Mouse (Mus musculus): Measurements from ENCODE around the gene Mgrn1. TPM values are rescaled to one million over a fixed set of nuclear protein-coding genes. Genes with fewer than 3 reads are reported as not detected.
A peak's percentile ranks its signal among the peaks of the same experiment; 100 is the strongest.

The Mgrn1 gene
- polyA plus RNA-seq, 1 experiment from 2014 or later: 31.1 TPM

DNA sequence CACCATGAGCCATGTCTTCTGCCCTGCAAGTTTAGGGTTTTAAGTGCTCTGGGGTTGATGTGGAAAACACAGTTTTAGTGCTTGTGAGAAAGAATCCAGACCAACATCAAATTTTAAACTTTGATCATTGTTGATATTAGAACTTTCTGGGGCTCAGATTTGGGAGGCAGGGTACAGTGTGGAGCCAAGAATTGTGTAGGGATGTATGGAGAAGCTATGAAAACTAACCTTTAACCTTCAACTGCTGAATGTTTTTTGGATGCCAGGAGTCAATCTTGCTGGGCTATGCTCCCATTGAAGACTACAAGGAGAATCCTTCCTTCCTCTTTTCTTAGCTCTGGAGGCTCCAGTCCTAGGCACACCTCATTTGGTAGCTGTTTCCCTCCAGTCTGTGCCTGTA, 20.5 kb downstream of the Mgrn1 start:
- DNase-seq (ENCODE audit: low spot score): no peak

DNA sequence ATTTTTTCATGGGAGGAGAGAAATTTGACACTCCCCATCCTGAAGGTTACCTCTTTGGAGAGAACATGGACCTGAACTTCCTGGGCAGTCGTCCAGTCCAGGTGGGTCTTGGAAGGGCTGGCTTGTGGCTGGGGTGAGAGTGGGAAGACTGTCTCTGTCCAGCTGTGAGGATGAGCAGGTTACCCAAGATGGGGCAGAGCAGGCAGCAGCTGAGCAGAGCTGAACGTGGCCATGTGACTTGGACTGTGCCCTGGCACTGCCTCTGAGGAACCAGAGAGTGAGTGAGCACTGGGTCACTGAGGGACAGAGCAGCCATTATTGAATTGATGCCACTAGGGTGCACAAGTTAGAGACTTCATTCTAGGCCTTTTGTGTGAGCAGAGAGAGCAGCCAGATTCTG, 21.3 kb downstream of the Mgrn1 start:
- DNase-seq (ENCODE audit: low spot score): no peak

DNA sequence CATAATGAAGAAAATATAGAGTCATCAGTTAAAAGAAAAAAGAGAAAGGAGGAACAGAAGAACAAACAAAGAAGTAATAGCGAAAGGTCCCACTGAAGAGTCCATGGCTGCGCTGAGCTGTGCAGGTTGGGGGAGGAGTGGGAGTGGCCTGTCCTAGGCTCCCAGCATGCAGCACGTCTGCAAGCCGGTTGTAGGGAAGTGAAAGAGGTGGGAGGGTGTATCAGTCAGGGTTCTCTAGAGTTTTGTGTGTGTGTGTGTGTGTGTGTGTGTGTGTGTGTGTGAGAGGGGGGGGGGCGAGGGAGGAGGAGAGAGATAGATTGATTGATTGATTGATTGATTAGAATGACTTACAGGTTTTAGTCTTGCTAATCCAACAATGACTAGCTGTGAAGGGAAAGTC, 21.9 kb downstream of the Mgrn1 start:
- DNase-seq (ENCODE audit: low spot score): peak; percentile 30

DNA sequence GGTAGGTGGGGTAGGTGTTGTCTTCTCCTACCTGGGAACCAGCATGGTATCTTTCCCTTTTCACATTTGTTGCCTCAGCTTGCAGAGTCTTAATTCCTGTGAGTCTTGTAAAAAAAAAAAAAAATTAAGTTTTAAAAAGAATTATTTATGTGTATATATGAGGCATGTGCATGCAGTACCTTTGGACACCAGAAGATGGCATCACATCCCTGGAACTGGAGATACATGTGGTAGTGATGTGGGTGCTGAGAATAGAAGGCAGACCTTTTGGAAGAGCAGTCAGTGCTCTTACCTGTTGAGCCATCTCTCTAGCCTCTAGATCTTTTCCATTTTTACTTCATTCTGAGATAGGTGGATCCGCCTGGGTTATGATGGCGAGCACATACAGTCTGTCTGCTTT, 23.7 kb downstream of the Mgrn1 start:
- no peak for DNase-seq (ENCODE audit: low spot score)

DNA sequence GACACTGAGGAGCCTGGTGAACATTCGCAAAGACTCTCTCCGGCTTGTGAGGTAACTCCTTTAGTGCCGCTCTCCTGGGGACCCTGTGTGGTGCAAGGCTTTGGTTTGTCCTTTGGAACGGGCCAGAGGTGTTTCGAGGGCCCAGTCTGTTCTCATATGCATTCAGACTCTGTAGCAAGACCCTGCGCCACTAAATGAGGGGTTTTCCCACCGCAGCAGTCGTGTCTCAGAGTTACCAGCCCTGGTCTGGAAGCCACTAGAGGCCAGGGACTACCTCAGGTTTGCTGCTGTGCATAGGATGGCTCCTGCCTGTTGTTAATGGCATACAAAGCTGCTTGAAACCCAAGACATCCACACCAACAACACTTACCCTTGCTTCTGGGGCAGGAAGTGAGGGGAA, 24.7 kb downstream of the Mgrn1 start:
- no peak for DNase-seq (ENCODE audit: low spot score)

DNA sequence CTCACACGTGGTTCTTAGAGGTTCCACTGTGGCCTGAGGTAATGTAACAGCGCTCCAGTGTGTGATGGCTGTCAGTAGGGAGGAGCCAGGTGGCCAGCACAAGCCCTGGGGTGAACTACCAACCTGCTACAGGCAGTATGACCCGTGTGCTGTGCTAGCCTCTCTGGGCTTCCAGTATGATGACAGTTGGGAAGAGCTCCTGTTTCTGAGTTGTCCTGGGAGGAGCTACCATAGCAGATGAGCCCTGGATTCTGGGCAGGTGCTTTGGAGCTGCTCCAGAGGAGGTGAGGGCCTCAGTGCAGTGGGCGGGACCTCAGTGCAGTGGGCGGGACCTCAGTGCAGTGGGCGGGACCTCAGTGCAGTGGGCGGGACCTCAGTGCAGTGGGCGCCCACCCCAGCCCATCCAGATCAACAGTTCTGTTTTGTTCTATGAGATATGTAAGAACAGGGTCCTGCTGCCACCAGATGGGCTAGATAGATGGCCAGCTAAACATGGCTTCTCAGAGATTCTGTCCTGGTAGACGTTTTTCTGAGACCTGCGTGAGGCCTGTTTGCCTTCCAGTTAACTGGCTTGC, 26.1 kb downstream of the Mgrn1 start:
- DNase-seq (ENCODE audit: low spot score): no peak

DNA sequence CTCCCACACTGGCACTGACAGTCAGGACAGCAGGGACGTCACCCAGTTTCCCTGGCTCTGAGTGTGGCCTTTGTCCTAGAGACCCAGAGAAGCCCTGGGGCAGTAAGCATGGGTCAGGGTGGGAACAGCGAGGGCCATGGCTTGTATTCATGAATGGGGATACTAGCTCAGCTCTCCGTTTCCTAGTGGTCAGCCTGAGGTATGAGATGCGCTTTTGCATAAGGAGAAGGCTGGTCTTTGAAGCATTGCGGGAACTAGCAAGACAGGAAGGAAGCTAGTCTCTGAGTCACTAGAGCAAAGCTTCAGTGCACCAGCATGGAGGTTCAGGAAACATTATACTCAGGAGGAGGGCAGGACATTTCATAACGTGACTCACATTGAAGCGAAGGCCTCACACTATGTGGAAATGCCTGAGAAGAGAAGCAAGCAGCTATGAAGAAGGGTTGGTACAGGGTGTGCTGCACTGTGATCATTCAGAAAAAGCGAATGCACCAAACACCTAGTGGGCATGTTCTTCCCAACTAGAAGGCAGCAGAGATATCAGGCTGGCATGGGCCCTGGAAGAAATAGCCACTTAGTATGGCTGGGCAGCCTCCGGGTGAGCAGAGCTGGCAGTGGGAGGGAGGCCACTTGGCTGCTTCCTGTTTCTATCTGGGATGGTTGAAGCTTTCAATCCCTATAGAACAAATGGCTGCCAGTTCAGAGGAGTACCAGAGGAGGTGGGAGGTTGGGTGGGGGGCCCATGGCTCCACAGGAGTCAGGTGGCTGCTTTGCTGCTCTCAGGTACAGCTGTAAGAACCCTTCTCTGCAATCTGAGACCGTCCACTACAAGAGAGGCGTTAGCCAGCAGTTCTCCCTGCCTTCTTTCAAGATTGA, 27.1 kb downstream of the Mgrn1 start:
- DNase-seq (ENCODE audit: low spot score): peak; percentile 15

DNA sequence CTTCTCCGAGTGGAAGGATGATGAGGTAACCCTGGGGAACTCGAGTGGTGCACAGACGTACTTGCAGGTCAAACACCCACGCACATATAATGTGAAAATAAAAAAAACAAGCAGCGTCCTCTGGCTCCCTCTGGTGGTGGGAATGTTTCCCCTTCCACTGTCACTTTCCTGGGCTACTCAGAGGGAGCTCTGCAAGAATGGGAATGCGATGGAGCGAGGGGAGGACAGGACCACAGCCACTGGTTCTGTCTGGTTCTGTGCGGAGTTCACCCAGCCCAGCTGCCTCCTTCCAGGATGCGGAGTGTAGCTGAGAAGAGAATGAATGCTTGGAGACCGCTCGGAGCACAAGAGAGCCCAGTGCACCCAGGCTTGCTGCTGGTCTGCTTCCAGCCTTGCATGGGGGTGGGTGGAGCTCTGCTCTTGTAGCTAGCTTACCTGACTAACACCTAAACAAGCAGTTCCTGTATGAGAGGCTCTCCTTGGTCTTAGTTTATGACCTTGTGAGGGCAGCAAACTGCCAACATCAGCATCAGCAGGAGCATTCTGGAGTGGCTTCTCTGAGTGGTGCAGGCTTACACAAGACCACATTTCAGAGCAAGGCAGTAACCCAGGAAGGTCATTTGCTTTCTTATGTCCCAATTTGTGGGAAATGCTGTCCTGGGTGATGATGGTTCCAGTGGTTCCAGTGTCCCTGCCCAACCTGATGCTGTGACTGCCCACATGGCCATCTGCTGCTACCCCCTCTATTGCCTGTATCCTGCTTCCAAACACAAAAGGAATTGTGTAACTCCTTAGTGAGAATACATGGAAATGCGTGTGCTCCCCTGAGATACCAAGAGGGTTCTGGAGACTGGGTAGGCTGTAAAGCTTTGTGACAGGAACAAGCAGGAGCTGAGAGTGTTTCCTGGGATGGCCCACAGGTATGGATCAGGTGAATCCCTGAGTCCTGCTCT, 28.0 kb downstream of the Mgrn1 start:
- peak; percentile 76 for DNase-seq (ENCODE audit: low spot score)

DNA sequence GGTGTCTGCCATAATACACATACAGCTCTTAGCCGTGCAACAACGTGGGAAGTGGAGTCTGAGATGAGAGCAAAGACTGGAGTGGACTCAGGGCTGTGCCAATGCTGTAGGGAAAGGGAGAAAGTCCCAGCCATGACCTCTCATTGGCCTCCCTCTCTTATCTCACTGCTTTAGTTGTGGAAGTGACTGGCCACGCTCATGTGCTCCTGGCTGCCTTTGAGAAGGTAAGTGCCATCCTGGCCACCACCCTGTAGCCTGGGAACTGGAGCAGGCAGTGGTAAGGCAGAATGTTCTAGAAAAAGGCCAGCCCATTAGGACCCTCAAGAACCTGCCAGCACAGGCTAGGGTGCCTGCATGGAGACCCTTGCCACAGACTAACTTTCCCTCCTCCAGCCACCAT, 29.9 kb downstream of the Mgrn1 start:
- no peak for DNase-seq (ENCODE audit: low spot score)

DNA sequence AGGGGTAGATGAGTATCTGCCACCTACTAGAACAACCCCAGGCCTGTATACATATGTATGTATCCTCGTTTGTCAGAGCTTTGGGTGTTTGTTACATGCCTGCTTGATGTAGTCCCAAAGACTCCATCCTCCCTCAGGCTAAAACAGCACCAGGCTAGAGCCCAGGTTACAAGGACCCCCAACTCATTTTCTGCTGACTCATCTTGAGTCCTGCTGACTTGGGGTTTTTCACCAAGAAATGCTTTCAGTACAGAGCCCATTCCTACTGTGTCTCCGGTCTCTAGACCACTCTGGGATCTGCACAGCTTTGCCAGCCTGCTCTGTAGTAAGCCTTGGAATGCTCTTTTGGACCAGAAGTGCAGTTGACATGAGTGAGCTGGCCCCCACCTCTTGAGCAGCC, 30.6 kb downstream of the Mgrn1 start:
- no peak for DNase-seq (ENCODE audit: low spot score)

DNA sequence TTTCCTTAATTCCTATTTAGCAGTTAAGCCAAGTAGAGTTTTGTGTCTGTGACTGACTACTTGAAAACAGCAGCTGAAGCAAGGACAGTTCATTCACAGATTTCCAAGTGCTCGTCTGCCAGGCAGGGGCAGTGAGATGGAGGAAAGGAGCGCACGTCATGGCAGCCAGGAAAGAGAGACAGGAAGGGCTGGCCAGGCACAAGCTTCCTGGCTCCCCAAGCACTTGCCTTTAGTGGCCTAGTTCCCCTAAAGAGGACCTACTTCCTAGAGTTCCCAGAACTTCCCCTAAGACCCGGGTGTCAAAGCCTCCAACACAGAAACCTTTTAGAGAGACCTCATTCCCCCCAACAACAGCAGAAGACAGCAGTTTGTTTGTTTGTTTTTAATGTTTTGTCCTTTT, 34.5 kb downstream of the Mgrn1 start:
- DNase-seq (ENCODE audit: low spot score): no peak

DNA sequence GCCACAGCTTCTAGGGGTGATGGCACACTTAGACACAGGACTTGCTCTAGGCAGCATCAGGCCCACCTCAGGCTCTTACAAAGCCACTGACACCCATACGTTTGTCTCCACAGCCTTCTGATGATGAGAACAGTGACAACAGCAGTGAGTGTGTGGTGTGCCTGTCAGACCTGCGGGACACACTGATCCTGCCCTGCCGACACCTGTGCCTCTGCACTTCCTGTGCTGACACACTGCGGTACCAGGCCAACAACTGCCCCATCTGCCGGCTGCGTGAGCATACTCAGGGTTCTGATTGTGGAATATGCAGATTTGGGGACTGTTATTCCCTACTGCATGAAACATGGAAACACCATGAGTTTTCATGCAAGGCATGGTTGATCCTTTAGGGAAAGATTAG, 36.4 kb downstream of the Mgrn1 start:
- DNase-seq (ENCODE audit: low spot score): peak; percentile 66

DNA sequence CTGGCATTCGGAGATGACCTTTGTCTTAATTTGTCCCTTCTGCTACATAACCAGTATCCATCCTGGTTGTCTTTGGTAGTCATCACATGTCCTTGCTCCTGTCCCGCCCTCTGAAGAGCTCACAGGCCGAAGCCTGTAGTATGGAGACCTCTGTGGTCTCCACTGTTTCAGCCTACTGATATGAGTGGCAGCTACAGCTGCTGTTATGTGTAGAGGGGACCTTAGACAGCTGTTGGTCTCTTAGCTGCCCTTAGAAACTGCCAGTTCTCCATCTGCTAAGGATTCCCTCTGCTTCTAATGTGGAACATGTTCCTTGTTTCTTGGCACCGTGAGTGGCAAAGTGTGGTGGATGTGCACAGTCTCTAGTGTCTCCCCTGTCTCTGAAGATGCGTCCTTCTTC, 37.9 kb downstream of the Mgrn1 start:
- no peak for DNase-seq (ENCODE audit: low spot score)

DNA sequence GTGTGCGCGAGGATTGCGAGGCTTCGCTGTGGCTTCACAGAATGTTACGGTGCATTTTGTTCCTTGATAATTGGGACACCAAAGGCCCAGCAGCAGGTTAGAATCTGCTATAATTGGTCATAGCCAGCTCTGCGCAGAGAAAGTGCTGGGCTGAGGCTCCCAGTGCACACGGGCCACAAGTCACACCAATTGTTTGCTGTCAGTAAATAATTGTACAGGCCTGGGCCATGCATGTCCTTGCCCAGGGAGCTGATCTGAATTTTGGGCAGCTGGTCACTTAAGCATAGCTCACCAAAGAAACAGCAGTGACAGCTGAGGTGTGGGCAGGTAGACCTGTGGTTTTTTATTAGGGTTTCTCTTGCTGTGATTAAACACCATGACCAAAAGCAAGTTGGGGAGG, 41.9 kb downstream of the Mgrn1 start:
- DNase-seq (ENCODE audit: low spot score): no peak

DNA sequence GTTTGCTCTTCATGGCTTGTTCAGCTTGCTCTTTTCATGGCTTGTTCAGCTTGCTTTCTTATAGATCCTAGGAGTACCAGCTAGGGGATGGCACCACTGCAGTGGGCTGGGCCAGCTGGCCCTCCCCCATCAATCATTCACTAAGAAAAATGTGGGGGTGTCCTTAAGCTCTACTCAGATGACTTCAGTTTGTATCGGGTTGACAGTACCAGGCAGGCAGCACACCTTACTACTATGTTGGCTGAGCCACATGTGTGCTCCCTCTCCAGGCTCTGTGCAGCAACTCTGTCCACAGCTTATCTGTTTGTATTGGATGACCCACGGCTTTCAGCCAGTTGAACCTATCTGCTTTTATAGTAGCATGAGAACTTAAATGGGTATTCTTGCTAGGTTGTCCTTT, 42.4 kb downstream of the Mgrn1 start:
- no peak for DNase-seq (ENCODE audit: low spot score)

DNA sequence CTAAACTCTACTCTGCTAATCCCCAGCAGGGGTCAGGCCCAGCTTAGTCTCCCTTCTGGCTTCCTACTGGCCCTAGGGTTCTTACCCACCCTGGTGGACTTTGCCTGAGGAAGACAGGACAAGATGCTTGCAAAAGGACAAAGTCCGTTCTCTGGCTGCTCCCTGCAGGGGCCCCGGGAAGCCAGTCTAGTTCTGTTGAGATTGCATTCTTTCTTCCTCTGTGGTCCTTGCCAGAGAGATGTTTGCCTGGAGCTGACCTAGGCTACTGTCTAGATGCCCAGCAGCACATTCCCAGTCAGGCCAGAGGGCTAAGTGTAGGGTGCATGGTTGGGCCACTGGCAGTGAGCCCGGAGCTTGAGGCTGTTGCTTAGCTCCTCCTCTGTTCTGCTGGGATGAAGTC, 46.4 kb downstream of the Mgrn1 start:
- DNase-seq (ENCODE audit: low spot score): no peak

DNA sequence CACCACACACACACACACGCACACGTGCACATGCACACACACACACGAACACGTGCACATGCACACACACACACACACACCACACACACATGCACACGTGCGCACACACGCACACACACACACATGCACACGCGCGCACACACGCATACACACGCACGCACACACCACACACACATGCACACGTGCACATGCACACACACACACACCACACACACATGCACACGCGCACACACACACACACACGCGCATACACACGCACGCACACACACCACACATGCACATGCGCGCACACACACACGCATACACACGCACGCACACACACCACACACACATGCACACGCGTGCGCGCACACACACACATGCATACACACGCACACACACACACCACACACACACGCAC, 49.4 kb downstream of the Mgrn1 start:
- no peak for DNase-seq (ENCODE audit: low spot score)

DNA sequence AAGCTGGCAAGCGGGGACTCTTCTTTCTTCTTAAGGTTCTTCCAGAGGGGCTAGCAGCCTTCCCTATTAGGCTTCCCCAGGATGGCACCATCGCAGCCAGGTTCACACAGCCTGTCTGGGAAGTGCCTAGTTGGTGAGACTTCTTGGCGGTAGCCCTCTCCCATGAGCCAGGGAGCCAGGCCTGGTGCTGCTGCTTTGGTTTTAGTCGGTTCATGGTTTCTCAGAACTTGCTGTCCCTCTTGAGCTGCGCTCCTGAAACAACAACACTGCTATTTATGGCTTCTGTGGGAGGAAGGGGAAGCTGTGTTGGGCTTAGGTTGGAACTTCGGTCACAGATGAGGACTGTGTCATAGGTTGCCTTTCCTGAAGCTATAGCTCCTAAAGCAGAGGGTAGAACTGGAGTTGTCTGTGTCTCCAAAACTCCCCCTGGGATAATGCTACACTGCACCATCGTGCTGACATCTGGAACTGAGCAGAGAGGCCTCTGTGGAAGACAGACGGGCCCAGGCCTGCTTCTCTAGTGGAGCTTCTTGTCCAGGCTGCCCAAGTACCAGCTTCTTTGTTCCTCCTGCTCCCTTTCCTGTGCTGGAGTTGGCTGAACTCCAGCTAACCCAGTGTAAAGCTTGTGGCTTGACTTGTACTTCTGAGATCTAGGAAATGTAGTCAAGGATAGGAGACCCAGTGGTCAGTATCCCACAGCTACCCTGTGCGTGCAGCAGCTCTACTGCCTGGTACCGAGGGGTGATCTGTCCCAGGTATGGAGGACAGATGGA, 50.1 kb downstream of the Mgrn1 start:
- no peak for DNase-seq (ENCODE audit: low spot score)

DNA sequence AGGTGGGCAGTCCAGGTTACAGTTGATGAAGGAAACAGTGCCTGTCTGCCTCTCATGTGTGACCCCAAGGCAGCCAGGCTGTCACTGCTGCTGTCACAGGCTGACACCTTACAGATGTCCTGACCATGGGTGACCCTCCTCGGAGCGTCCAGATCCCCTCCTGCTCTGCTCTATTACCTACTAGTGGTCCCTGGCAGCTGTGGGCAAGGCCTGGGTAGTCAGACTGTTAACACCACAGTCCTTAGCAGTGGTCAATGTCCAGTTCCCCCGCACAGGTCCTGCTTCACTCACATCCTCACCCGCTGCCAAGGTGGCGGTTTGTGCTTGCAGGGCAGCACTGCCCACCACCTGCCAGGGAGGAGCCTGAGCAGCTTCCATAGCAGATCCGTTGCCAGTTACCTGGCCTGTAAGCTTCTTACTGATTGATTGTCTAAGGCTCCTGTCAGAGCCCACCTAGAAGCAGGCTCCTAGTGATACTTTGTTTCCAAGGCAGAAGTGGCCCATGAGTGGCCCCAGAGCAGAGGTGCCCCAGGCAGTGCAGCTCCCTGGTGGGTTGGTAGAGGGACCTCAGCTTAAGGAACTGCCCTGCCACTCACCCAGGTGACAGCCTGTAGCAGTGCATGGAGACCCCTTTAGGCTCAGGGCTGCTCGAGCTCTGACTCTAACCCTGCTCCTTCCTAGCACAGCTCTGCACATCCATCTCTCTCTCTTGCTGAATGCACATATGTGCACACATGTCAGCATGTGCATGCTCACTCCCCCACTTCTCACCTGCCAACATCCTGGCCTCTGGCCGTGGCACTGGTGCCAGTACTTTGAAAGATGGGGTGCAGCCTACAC, 51.5 kb downstream of the Mgrn1 start:
- no peak for DNase-seq (ENCODE audit: low spot score)

DNA sequence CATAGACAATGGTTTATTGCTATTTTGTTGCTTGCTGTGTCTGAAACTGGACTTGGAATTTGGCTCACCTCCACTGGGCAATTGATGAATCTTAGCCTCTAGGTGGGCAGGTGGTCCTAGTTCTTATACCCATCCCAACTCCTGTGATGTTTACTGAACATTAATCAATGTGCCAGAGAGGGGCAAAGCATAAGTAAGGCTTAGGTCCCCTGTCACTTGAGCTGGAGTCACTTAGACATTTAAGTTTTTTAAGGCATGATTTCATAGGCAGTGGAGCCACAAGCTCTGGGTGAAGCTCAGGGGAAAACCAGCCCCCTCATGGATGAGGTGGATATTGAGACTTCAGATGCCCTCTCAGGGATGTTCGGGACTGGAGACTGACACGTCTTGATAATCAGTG, 52.4 kb downstream of the Mgrn1 start, which contains the start of gene Nudt16l1:
Nudt16l1 (plus strand) TSS at position 301 of the 400 bp plus-strand sequence.
- no peak for DNase-seq (ENCODE audit: low spot score)

Data from thymus, postnatal 0 days (tissue).